In genomic region chr14:51093496-51093895, GRCm38 (mm10) we compare ENCODE assay signal across 1 mouse cellular context.
A peak's percentile ranks its signal among the peaks of the same experiment; 100 is the strongest.
TF ChIP-seq lines count a peak whose summit lies in the region.

No protein-coding gene starts in this region.

TF ChIP-seq in CH12.LX, 34 proteins besides CTCF, POLR2A, EP300 and RAD21 (continued from another document):
- TF ChIP-seq USF2 (conservative IDR thresholded peaks at IDR 0.05; ENCODE audit: low read depth, low read length) (no peak), JUND (conservative IDR thresholded peaks at IDR 0.05; ENCODE audit: low read depth, low read length) (no peak), IRF4 (IDR thresholded peaks at IDR 0.05; ENCODE audit: low read depth, low read length) (no peak), JUN (IDR thresholded peaks at IDR 0.05; ENCODE audit: insufficient read depth, low read depth, low read length) (no peak), ZC3H11A (IDR thresholded peaks at IDR 0.05; ENCODE audit: low read depth, low read length) (no peak), ZKSCAN1 (IDR thresholded peaks at IDR 0.05; ENCODE audit: borderline replicate concordance, low read depth, low read length) (no peak), GABPA (IDR thresholded peaks at IDR 0.05; ENCODE audit: insufficient replicate concordance, low read depth, low read length) (no peak), UBTF (IDR thresholded peaks at IDR 0.05; ENCODE audit: low read depth, low read length) (no peak), SMC3 (IDR thresholded peaks at IDR 0.05; ENCODE audit: low read depth, low read length) (no peak), E2F4 (IDR thresholded peaks at IDR 0.05; ENCODE audit: insufficient replicate concordance, low read depth, low read length) (no peak), CHD2 (IDR thresholded peaks at IDR 0.05; ENCODE audit: low read length) (no peak), MAFK (IDR thresholded peaks at IDR 0.05; ENCODE audit: insufficient replicate concordance, low read length) (peak; percentile 80; the same call in 1 of the 2 replicates), TCF12 (IDR thresholded peaks at IDR 0.05; ENCODE audit: low read depth, low read length) (no peak), MAX (IDR thresholded peaks at IDR 0.05; ENCODE audit: low read length) (no peak), HCFC1 (IDR thresholded peaks at IDR 0.05; ENCODE audit: low read depth, low read length) (no peak), KAT2A (IDR thresholded peaks at IDR 0.05; ENCODE audit: insufficient replicate concordance, low read length) (no peak)
